Mouse (Mus musculus): Measurements from ENCODE around the gene Afg3l1.
"Not testable (repeated sequence)": the region's sequence is repeated elsewhere in the genome, so short reads cannot be mapped to it uniquely, and the experiment has no call there.

Gene Afg3l1

DNA sequence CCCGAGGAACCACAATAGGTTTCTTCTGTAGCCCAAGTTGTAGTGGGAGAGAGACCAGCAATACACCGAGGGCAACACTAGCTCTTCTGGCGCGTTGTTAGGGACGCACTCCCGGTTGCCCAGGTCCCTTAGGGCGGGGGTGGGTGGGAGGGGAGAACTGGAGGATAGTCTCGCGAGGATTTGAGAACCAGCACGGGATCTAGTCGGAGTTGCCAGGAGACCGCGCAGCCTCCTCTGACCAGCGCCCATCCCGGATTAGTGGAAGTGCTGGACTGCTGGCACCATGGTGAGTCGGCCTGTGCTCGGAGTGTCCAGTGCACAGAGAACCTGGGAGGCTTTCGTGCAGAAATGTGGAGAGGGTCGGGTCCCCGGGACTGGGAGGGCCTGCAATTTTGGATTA lies 41.0 kb downstream of the Afg3l1 start, which contains the start of gene Gas8:
Gene Gas8, plus strand, starts transcription at position 168 of the 400 bp plus-strand sequence.
- DNase-seq: peak; percentile 90

DNA sequence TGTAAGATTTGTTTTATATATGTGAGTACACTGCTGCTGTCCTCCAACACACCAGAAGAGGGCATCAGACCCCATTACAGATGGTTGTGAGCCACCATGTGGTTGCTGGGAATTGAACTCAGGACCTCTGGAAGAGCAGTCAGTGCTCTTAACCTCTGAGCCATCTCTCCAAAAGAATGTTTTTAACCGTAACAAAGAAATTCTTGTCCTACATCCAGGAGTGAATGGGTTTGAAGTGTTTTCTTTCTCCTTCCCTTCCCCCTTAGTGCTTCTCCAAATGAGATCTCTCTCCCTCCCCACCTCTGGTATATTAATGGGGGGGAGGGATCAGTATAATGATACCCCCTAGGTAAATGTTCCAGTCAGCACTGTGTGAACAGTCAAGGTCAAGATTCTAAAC lies 42.3 kb downstream of the Afg3l1 start:
- not testable (repeated sequence) for DNase-seq

DNA sequence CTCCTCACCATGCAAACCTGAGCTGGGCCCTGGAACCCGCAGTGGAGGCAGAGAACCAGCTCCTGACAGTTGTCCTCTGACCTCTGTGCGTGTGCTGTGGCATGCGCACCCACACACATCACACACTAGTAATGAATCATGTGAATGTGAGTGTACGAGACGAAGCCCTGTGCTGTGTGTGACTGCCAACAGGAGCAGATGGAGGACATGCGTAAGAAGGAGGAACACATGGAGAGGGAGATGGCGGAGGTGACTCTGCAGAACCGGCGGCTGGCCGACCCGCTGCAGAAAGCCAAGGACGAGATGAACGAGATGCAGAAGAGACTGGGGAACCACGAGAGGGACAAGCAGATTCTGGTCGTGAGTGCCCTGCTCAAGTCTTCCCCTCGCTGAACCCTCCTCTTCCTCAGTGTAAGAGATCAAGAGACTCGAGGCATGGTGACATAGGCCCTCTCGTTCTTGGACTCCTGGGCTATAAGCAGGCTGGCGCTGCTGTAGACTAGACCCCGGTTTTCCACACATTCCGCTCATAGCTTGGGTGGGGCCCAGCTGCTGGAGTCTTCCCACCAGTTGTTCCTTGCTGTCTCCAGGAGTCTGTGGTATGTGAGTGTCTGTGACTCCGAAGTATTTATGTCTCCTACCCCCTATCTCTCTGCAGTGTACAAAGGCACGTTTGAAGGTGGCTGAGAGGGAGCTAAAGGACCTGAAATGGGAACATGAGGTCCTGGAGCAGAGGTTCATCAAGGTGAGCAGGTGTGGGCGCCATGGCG lies 50.2 kb downstream of the Afg3l1 start:
- DNase-seq: no peak

DNA sequence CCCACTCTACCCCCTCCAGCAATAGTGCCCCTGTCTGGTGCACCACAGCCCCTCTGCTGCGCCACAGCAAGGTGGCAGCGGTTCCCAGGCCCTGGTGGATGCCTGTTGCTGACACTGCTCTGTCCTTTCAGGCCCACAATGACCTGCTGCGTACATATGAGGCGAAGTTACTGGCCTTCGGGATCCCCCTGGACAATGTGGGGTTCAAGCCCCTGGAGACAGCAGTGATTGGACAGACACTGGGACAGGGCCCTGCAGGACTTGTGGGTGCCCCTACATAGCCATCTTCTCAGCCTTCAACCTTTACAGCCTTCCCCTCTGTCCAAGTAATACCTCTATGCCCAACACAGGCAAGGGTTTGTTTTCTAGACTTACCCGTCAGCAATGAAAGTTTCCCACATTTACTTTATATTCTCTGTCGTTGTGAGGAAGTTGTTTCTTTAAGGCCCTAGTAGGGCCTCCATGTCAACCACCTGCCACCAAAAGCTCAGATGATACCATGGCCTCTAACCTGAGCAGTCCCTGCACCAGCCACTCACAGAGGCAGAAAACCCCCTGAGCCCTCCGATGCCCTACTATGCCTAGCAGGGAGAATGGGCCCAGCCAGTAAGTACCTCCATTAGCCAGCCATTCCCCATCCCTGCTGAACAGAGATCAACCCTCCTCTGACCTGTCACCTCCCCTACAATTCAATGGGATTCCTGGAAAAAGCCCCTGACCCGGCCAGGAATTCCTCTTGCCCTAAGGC lies 58.7 kb downstream of the Afg3l1 start:
- DNase-seq: peak; percentile 0

DNA sequence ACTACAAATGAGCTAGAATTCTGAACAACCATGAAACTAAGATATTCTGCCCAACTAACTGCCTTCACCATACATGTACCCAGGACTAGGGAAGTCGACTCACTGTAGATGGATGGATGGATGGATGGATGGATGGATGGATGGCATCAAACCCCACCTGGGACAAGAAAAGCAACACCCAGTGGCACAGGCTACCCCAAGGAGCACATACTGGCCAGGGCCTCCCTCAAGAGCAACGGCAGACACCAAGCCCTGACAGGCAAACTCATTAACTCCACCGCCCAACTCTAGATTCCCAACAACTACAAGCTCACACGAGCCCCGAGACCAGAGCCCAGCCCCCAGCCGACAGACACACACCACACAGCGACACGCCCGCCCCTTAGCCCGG lies 59.3 kb downstream of the Afg3l1 start:
- DNase-seq: peak; percentile 1

DNA sequence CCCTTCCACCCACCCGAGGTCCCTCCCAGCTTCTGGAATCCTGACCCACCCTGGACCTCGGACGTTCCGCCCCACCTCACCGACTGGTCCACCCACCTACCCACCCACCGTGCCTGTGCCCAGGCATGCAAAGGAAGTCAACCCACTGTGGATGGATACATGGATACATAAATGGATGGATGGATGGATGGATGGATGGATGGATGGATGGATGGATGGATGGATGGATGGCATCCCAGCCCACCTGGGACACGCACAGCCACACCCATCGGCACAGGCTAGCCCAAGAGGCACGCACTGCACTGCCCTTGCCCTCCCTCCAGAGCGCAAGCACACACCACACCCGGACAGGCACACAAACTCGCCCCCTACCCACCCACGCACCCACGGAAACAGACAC lies 59.9 kb downstream of the Afg3l1 start:
- peak; percentile 36 for DNase-seq
